Mouse (Mus musculus) cortical plate, adult 2 months (tissue): ENCODE measurements around the gene Wdr26. TPM values are rescaled to one million over a fixed set of nuclear protein-coding genes. Genes with fewer than 3 reads are reported as not detected.

Experiments
- H3K27ac ChIP-seq: fragments of 200-500 bp; 2 replicates; pipeline ENCODE4 v1.5.1; 2012; ENCODE audit warnings: low read length, control low read depth, inconsistent platforms; ENCODE audit not compliant: insufficient read depth
- H3K4me1 ChIP-seq: fragments of 200-500 bp; 2 replicates; pipeline ENCODE4 v1.6.1; 2011; ENCODE audit warnings: low read length; ENCODE audit not compliant: control insufficient read depth, insufficient read depth
- H3K4me3 ChIP-seq: fragments of 200-500 bp; 2 replicates; pipeline ENCODE4 v1.5.1; 2011; ENCODE audit warnings: mild to moderate bottlenecking, low read length, control low read depth; ENCODE audit not compliant: insufficient read depth
- CTCF ChIP-seq: fragments of 200-500 bp; IDR thresholded peaks from 2 replicates; pipeline ENCODE4 v1.5.1; 2011; ENCODE audit warnings: mild to moderate bottlenecking, control low read depth, low read length; ENCODE audit not compliant: insufficient read depth; ENCODE audit errors: extremely low read depth
- POLR2A ChIP-seq: fragments of 200-500 bp; IDR thresholded peaks from 2 replicates; pipeline ENCODE4 v1.6.1; 2011; ENCODE audit warnings: mild to moderate bottlenecking, low read length, control low read depth; ENCODE audit not compliant: insufficient read depth; ENCODE audit errors: extremely low read depth
- polyA plus RNA-seq: library from polyadenylated mRNA; depleted of rRNA; stranded (reverse); fragments of >200 nt; gene quantifications from 2 replicates; pipeline ENCODE4 v1.2.3, GENCODE M21; 2012; rRNA removed

Wdr26 gene
- polyA plus RNA-seq = 48.6 and 50.7 TPM in 2 replicates

DNA sequence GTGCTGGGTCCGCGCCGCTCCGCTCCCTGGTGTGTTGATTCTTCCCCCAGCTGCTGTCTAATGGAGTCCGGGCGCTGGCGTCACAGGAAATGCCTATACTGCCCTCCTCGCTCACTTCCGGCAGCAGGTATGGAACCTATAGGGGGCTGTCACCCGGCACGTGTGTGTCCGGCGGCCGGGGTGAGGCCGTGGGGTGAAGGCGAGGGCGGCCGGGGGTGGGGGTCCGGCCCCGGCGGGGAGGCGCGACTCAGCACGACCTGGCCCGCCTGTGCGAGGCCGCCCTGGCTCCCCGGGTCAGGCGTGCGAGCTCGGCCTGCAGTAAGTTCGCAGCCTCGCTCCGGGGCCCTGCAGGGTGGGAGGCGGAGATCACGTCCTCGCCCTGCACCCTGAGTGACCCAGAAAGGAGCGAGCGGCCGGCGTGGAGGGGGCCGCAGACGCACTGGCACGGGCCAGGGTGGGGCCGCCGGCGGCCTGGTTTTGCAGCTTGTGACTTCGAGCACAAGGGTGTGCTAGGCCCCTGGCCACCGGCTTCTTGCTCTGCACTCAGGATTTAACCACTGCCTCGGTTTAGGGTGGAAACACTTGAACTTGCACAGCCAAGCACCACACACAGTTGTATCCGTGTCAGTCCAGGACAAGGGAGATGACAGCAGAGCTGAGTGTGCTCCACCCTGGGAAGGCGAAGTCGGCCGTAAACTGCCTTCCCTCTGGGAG is at the start of gene Wdr26:
Gene Wdr26 (minus strand): TSS at position 82 of the 714 bp plus-strand sequence.
- no peak for TF ChIP-seq CTCF
- peak; percentile 88 for TF ChIP-seq POLR2A
- no peaks in the 10 kb centered on the region; the same call in 1 of the 2 replicates for H3K4me1 ChIP-seq
- peak within 1 kb of the TSS; percentile 98 for H3K27ac ChIP-seq
- H3K4me3 ChIP-seq = peak within 1 kb of the TSS; percentile 58

- TF ChIP-seq POLR2A (no peak), CTCF (no peak)
- no peak overlapping the region for H3K27ac ChIP-seq
- no peak overlapping the region for H3K4me3 ChIP-seq
- H3K4me1 ChIP-seq = no peaks in the 10 kb centered on the region
Measured at GRCm38 (mm10) chr1:181260949-181261696, 49.3 kb upstream of the Wdr26 start.

DNA sequence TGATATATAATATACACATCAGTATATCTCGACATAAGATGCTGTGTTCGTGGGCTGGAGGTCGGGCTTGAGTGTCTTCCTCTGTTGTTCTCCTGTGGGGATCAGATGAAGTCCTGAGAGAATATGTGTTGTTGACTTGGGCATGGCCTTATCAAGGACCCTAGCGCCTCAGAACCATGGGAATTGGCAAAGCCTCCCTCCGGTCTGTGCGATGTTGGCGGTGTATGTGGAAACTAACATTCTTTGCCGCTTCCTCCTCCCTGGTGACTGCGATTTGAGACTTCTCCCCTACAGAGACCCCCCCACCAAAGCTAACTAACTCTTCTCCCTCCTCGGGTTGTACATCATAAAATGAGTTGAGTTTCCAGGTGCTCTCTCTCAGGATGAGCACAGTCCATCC is 48.6 kb upstream of the Wdr26 start:
- Histone ChIP-seq H3K27ac (no peak overlapping the region), H3K4me3 (no peak overlapping the region), H3K4me1 (peaks cover 1% of the 10 kb centered on the region; the same call in 1 of the 2 replicates)
- TF ChIP-seq CTCF (no peak), POLR2A (no peak)

- H3K27ac ChIP-seq = no peak overlapping the region
- TF ChIP-seq CTCF = no peak
- no peak for TF ChIP-seq POLR2A
- H3K4me1 ChIP-seq = peaks cover 1% of the 10 kb centered on the region; the same call in 1 of the 2 replicates
Measured at GRCm38 (mm10) chr1:181259626-181260410, 48.0 kb upstream of the Wdr26 start.

GRCm38 (mm10) chr1:181259056-181259455 is 47.3 kb upstream of the Wdr26 start:
- Histone ChIP-seq H3K27ac (no peak overlapping the region), H3K4me1 (peaks cover 1% of the 10 kb centered on the region; the same call in 1 of the 2 replicates), H3K4me3 (no peak overlapping the region)
- TF ChIP-seq CTCF = no peak
- no peak for TF ChIP-seq POLR2A

More at GRCm38 (mm10) chr1:181259626-181260410, 48.0 kb upstream of the Wdr26 start:
- H3K4me3 ChIP-seq = no peak overlapping the region

GRCm38 (mm10) chr1:181258616-181259015 is 46.8 kb upstream of the Wdr26 start:
- no peak overlapping the region for H3K27ac ChIP-seq

GRCm38 (mm10) chr1:181257585-181258555 is 46.1 kb upstream of the Wdr26 start:
- TF ChIP-seq CTCF = no peak
- TF ChIP-seq POLR2A = no peak
- Histone ChIP-seq H3K27ac (no peak overlapping the region), H3K4me1 (peaks cover 1% of the 10 kb centered on the region; the same call in 1 of the 2 replicates), H3K4me3 (no peak overlapping the region)

More at GRCm38 (mm10) chr1:181258616-181259015, 46.8 kb upstream of the Wdr26 start:
- H3K4me1 ChIP-seq = peaks cover 1% of the 10 kb centered on the region; the same call in 1 of the 2 replicates
- H3K4me3 ChIP-seq = no peak overlapping the region
- no peak for TF ChIP-seq CTCF
- TF ChIP-seq POLR2A = no peak

- peak overlapping the region; percentile 23 for H3K4me3 ChIP-seq
- peaks cover 1% of the 10 kb centered on the region; the same call in 1 of the 2 replicates for H3K4me1 ChIP-seq
- H3K27ac ChIP-seq = no peak overlapping the region
- TF ChIP-seq POLR2A (no peak), CTCF (no peak)
Measured at GRCm38 (mm10) chr1:181256689-181257584, 45.1 kb upstream of the Wdr26 start.
